In genomic region chr7:105767729-105768165, GRCm38 (mm10) we compare ENCODE assay signal across 9 mouse cellular contexts. TPM values are rescaled to one million over a fixed set of nuclear protein-coding genes. Genes with fewer than 3 reads are reported as not detected.
DNase-seq lines count a peak whose midpoint lies in the region; ATAC-seq and TF ChIP-seq lines count a peak whose summit lies in the region.
"Had no signal": no experiment of that assay in that cellular context is flagged by ENCODE, and none has a peak within 500 bp of the region (broad histone marks: within the 10 kb centered on the region; RNA-seq: fewer than 3 reads in every experiment).

No protein-coding gene starts in this region.

- H3K27ac ChIP-seq in heart, adult 2 months, result peak overlapping the region; percentile 36
- peak overlapping the region; percentile 20 for H3K27ac ChIP-seq in heart, embryonic 16.5 days (ENCODE audit: low read length)
- peak overlapping the region; percentile 74 for H3K27ac ChIP-seq in limb, embryonic 12.5 days

- peaks cover 18% of the 10 kb centered on the region for H3K36me3 ChIP-seq in heart, adult 2 months (ENCODE audit: control insufficient read depth, insufficient read depth, low read length)
- H3K36me3 ChIP-seq in heart, embryonic 16.5 days (ENCODE audit: control insufficient read depth, insufficient read depth), result peaks cover 12% of the 10 kb centered on the region; the same call in 1 of the 2 replicates
- peaks cover 96% of the 10 kb centered on the region for H3K36me3 ChIP-seq in limb, embryonic 12.5 days

- no peak overlapping the region for H3K4me2 ChIP-seq in heart, embryonic 16.5 days (ENCODE audit: low read depth, low read length)
- H3K4me2 ChIP-seq in limb, embryonic 12.5 days, result peak overlapping the region; percentile 30

- no peak for TF ChIP-seq POLR2A in heart, adult 2 months (IDR thresholded peaks at IDR 0.05; ENCODE audit: insufficient read depth, low read depth, low read length)

- H3K79me2 ChIP-seq in heart, adult 2 months (replicated peaks; ENCODE audit: control insufficient read depth, insufficient read depth, low read length), result no peaks in the 10 kb centered on the region

- 33% methylated on average over 6 of the region's 6 CpGs for WGBS in heart, adult 2 months
- 22% methylated on average over 6 of the region's 6 CpGs for WGBS in heart, embryonic 16.5 days
- WGBS in limb, embryonic 12.5 days, result 21% methylated on average over 6 of the region's 6 CpGs

- peak in 1 of 2 experiments; percentile 39 for DNase-seq in heart, adult 2 months
- no peak for DNase-seq in heart, postnatal 4 days
- DNase-seq in neural tube, embryonic 10.5 days (ENCODE audit: extremely low spot score, low spot score), result peak; percentile 42
- DNase-seq in spleen, postnatal 4 days (ENCODE audit: low spot score in 2 of 2), result no peak
- DNase-seq in ovary, postnatal 14 days (ENCODE audit: low spot score), result no peak
- no peak for DNase-seq in spleen, adult 12 weeks (ENCODE audit: low spot score)

- TF ChIP-seq CTCF in heart, adult 2 months (IDR thresholded peaks at IDR 0.05), result no peak

- H3K4me3 ChIP-seq in heart, adult 2 months, result no peak overlapping the region
- H3K4me3 ChIP-seq in heart, embryonic 16.5 days (ENCODE audit: low read length), result no peak overlapping the region
- H3K4me3 ChIP-seq in limb, embryonic 12.5 days (replicated peaks), result no peak overlapping the region
- H3K4me3 ChIP-seq: erythroblast, embryonic 14.5 days had no signal

- H3K27me3 ChIP-seq in heart, adult 2 months (ENCODE audit: control insufficient read depth, insufficient read depth, low read length), result no peaks in the 10 kb centered on the region
- peaks cover 10% of the 10 kb centered on the region for H3K27me3 ChIP-seq in heart, embryonic 16.5 days (ENCODE audit: control insufficient read depth, insufficient read depth, low read length)
- peaks cover 12% of the 10 kb centered on the region for H3K27me3 ChIP-seq in limb, embryonic 12.5 days

- TF ChIP-seq EP300 in heart, adult 2 months (IDR thresholded peaks at IDR 0.05; ENCODE audit: insufficient read depth, low read depth, low read length), result 0 out of 2 replicates have a peak, but pooled peaks have one; percentile 26

- intact Hi-C loops in heart, adult 2 months (cut with DNase I), result loop anchor here (5.0 kb wide), 1 partner anchor 35 kb away; no protein-coding TSS in a partner anchor

- no peaks in the 10 kb centered on the region for H3K9me3 ChIP-seq in heart, embryonic 16.5 days (replicated peaks; ENCODE audit: control insufficient read depth, low read length)
- H3K9me3 ChIP-seq in limb, embryonic 12.5 days, result no peaks in the 10 kb centered on the region

- peaks cover 10% of the 10 kb centered on the region for H3K4me1 ChIP-seq in heart, adult 2 months (ENCODE audit: control insufficient read depth, insufficient read depth, low read length)
- H3K4me1 ChIP-seq in heart, embryonic 16.5 days (ENCODE audit: control insufficient read depth, insufficient read depth, low read length), result 0 out of 2 replicates have a peak, but pooled peaks cover 7% of the 10 kb centered on the region
- peaks cover 28% of the 10 kb centered on the region for H3K4me1 ChIP-seq in limb, embryonic 12.5 days (replicated peaks)

- H3K9ac ChIP-seq in heart, adult 2 months (ENCODE audit: low read depth, low read length), result 0 out of 2 replicates have a peak overlapping the region, but pooled peaks have one; percentile 1
- H3K9ac ChIP-seq in heart, embryonic 16.5 days (ENCODE audit: low read length), result no peak overlapping the region
- no peak overlapping the region for H3K9ac ChIP-seq in limb, embryonic 12.5 days (replicated peaks)

- ATAC-seq in heart, embryonic 16.5 days (replicated peaks; ENCODE audit: extremely low read depth, insufficient read depth, low FRiP score), result no peak; the same call in 1 of the 2 replicates
- ATAC-seq in limb, embryonic 12.5 days (ENCODE audit: insufficient number of reproducible peaks, insufficient read depth, low FRiP score, low TSS enrichment, low read depth), result no peak

RNA-seq across cellular contexts. Expression of gene Tpp1, which starts 15.7 kb away (rescaled TPM):
- total RNA-seq in heart, adult 2 months (2021), result 10 to 100 TPM; 42.1 to 50.3 TPM
- 66.1 and 90.0 TPM in 2 replicates for polyA plus RNA-seq in heart, adult 2 months (2012; rRNA removed)
- 10 to 100 TPM; 40.5 to 42.2 TPM for total RNA-seq in heart, postnatal 4 days (2021)
- polyA plus RNA-seq in heart, embryonic 16.5 days (2015; fragmentation: Nextera tagmentation; extraction: Ambion mirVana), result 74.6 and 77.5 TPM in 2 replicates
- 33.3 and 38.3 TPM in 2 replicates for polyA plus RNA-seq in limb, embryonic 12.5 days (2016; fragmentation: Nextera tagmentation; extraction: Ambion mirVana)

RNA-seq across cellular contexts. Expression of gene Dchs1, which starts 19.7 kb away (rescaled TPM):
- total RNA-seq in heart, adult 2 months (2021), result 1 to 10 TPM; 7.2 to 8.5 TPM
- polyA plus RNA-seq in heart, adult 2 months (2012; rRNA removed), result 8.0 and 11.0 TPM in 2 replicates
- total RNA-seq in heart, postnatal 4 days (2021), result 10 to 100 TPM; 36.3 to 40.0 TPM
- polyA plus RNA-seq in heart, embryonic 16.5 days (2015; fragmentation: Nextera tagmentation; extraction: Ambion mirVana), result 3.1 and 4.3 TPM in 2 replicates
- polyA plus RNA-seq in limb, embryonic 12.5 days (2016; fragmentation: Nextera tagmentation; extraction: Ambion mirVana), result 24.8 and 28.2 TPM in 2 replicates
- polyA plus RNA-seq: erythroblast, embryonic 14.5 days had no signal

RNA-seq across cellular contexts. Expression of gene Taf10, which starts 23.6 kb away (rescaled TPM):
- 100 to 1,000 TPM; 110 to 115 TPM for total RNA-seq in heart, adult 2 months (2021)
- 158 and 176 TPM in 2 replicates for polyA plus RNA-seq in heart, adult 2 months (2012; rRNA removed)
- total RNA-seq in heart, postnatal 4 days (2021), result 100 to 1,000 TPM; 122 to 125 TPM
- polyA plus RNA-seq in heart, embryonic 16.5 days (2015; fragmentation: Nextera tagmentation; extraction: Ambion mirVana), result 89.0 and 94.2 TPM in 2 replicates
- polyA plus RNA-seq in limb, embryonic 12.5 days (2016; fragmentation: Nextera tagmentation; extraction: Ambion mirVana), result 170 and 173 TPM in 2 replicates

RNA-seq across cellular contexts. Expression of gene Rrp8, which starts 30.6 kb away (rescaled TPM):
- 10 to 100 TPM in 1 of 2 experiments, 1 to 10 TPM in 1; 9.2 to 10.8 TPM for total RNA-seq in heart, adult 2 months (2021)
- 4.4 and 8.0 TPM in 2 replicates for polyA plus RNA-seq in heart, adult 2 months (2012; rRNA removed)
- total RNA-seq in heart, postnatal 4 days (2021), result 10 to 100 TPM; 15.1 to 17.8 TPM
- 21.7 and 22.2 TPM in 2 replicates for polyA plus RNA-seq in heart, embryonic 16.5 days (2015; fragmentation: Nextera tagmentation; extraction: Ambion mirVana)
- 43.1 and 50.8 TPM in 2 replicates for polyA plus RNA-seq in limb, embryonic 12.5 days (2016; fragmentation: Nextera tagmentation; extraction: Ambion mirVana)

RNA-seq across cellular contexts. Expression of gene Ilk, which starts 31.4 kb away (rescaled TPM):
- 10 to 100 TPM; 81.4 to 84.4 TPM for total RNA-seq in heart, adult 2 months (2021)
- polyA plus RNA-seq in heart, adult 2 months (2012; rRNA removed), result 127 and 168 TPM in 2 replicates
- 100 to 1,000 TPM; 214 to 215 TPM for total RNA-seq in heart, postnatal 4 days (2021)
- polyA plus RNA-seq in heart, embryonic 16.5 days (2015; fragmentation: Nextera tagmentation; extraction: Ambion mirVana), result 403 and 415 TPM in 2 replicates
- polyA plus RNA-seq in limb, embryonic 12.5 days (2016; fragmentation: Nextera tagmentation; extraction: Ambion mirVana), result 216 and 232 TPM in 2 replicates

Comparison
In these comparisons a context has a peak if more than half of its experiments do, and no peak if none do; other contexts are left out.
1. H3K27ac ChIP-seq: peak in every context shown above with its lines; median percentile 74 in limb, embryonic 12.5 days; 36 in heart, adult 2 months; 20 in heart, embryonic 16.5 days.